8 mouse cellular contexts compared by ENCODE assay signal in the genomic region with DNA sequence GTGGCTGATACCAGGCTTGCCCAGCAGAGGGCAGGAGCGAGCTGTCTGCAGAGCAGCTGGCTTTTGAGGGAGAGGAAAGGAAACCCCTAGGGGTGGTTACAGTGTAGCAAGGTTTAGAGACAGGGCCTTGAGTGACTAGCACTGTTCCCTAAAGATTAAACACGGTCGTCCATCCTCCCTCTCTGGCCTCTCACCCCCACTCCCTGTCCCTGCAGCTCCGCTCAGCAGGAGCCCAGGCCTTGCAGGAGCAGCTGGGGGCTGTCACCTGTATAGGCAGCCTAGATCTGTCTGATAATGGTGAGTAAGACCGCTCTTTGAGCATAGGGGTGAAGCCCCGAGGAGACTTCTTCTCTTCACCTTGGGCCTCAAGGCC. TPM values are rescaled to one million over a fixed set of nuclear protein-coding genes. Genes with fewer than 3 reads are reported as not detected.
DNase-seq lines count a peak whose midpoint lies in the region; ATAC-seq and TF ChIP-seq lines count a peak whose summit lies in the region.

No protein-coding gene starts in this region.

- TF ChIP-seq POLR2A in liver, adult 2 months (IDR thresholded peaks at IDR 0.05; ENCODE audit: extremely low read depth, insufficient read depth, low read length), result no peak

- ATAC-seq in monocyte, adult 5-6 weeks (replicated peaks; ENCODE audit: insufficient number of reproducible peaks, low FRiP score, low TSS enrichment, poor library complexity, severe bottlenecking), result peak; percentile 73

- peak; percentile 99 for TF ChIP-seq CTCF in liver, adult 2 months (IDR thresholded peaks at IDR 0.05; ENCODE audit: low read depth, low read length)

- no peaks in the 10 kb centered on the region for H3K27me3 ChIP-seq in liver, adult 2 months (ENCODE audit: control insufficient read depth, insufficient read depth, low read length)
- no peaks in the 10 kb centered on the region for H3K27me3 ChIP-seq in splenic B cell, adult 2 months (ENCODE audit: control insufficient read depth, insufficient read depth, low read length, poor library complexity, severe bottlenecking)

- H3K4me3 ChIP-seq in liver, adult 2 months (ENCODE audit: insufficient read depth, low read depth, low read length), result no peak overlapping the region

- H3K4me1 ChIP-seq in liver, adult 2 months (ENCODE audit: control insufficient read depth, insufficient read depth, low read length), result no peaks in the 10 kb centered on the region

- H3K9ac ChIP-seq in liver, adult 2 months (ENCODE audit: low read depth, low read length), result no peak overlapping the region

- DNase-seq in A20 (ENCODE audit: low read depth, low spot score), result peak; percentile 88
- peak; percentile 94 for DNase-seq in adrenal gland, postnatal 10 days
- DNase-seq in embryo, embryonic 9.5 days (ENCODE audit: extremely low spot score), result peak; percentile 89
- peak; percentile 84 for DNase-seq in heart, adult 8-10 months (ENCODE audit: low spot score)
- peak; percentile 61 to 84 for DNase-seq in kidney, adult 8-10 months
- peak; percentile 38 for DNase-seq in liver, adult 2 months (ENCODE audit: extremely low read depth, low read depth, low spot score)
- peak; percentile 91 for DNase-seq in splenic B cell, adult 2 months (ENCODE audit: low read depth, low spot score)

- 33% methylated on average over 6 of the region's 6 CpGs for WGBS in liver, adult 2 months

- no peak overlapping the region for H3K27ac ChIP-seq in liver, adult 2 months (replicated peaks; ENCODE audit: insufficient read depth, low read depth, low read length)

- H3K36me3 ChIP-seq in liver, adult 2 months (ENCODE audit: control insufficient read depth, insufficient read depth, low read length), result no peaks in the 10 kb centered on the region
- no peaks in the 10 kb centered on the region for H3K36me3 ChIP-seq in splenic B cell, adult 2 months (ENCODE audit: control insufficient read depth, insufficient read depth, low read length, poor library complexity, severe bottlenecking)

- no peaks in the 10 kb centered on the region for H3K79me2 ChIP-seq in liver, adult 2 months (ENCODE audit: control insufficient read depth, insufficient read depth, low read length)

RNA-seq across cellular contexts. Expression of gene Carmil3, which starts 7.0 kb away (rescaled TPM):
- 1 to 10 TPM; 5.3 to 8.5 TPM for total RNA-seq in adrenal gland, postnatal 10 days (2021)
- total RNA-seq in heart, adult 8-10 months (2022), result 1 to 10 TPM; 2.4 to 3.6 (median 2.4) TPM
- total RNA-seq in liver, adult 2 months (2014; rRNA removed), result 0.09 and 0.13 TPM in 2 replicates
- polyA plus RNA-seq in liver, adult 2 months (2012; rRNA removed), result 0.29 and 0.36 TPM in 2 replicates
- total RNA-seq in monocyte, adult 5-6 weeks (2017), result not detected in 3 replicates

RNA-seq across cellular contexts. Expression of gene Cpne6, which starts 12.8 kb away (rescaled TPM):
- total RNA-seq in adrenal gland, postnatal 10 days (2021), result under 1 TPM; 0.09 to 0.61 TPM
- total RNA-seq in heart, adult 8-10 months (2022), result under 1 TPM in 1 of 4 experiments, not detected in 3; 0.12 TPM
- total RNA-seq in liver, adult 2 months (2014; rRNA removed), result not detected in 2 replicates
- polyA plus RNA-seq in liver, adult 2 months (2012; rRNA removed), result not detected in 2 replicates
- total RNA-seq in monocyte, adult 5-6 weeks (2017), result not detected in 3 replicates

RNA-seq across cellular contexts. Expression of gene Dhrs4, which starts 18.9 kb away (rescaled TPM):
- 100 to 1,000 TPM; 153 to 177 TPM for total RNA-seq in adrenal gland, postnatal 10 days (2021)
- total RNA-seq in heart, adult 8-10 months (2022), result 100 to 1,000 TPM; 132 to 160 (median 146) TPM
- 103 and 111 TPM in 2 replicates for total RNA-seq in liver, adult 2 months (2014; rRNA removed)
- 120 and 146 TPM in 2 replicates for polyA plus RNA-seq in liver, adult 2 months (2012; rRNA removed)
- total RNA-seq in monocyte, adult 5-6 weeks (2017), result 29.7 to 79.0 TPM (median 63.6 TPM) in 3 replicates

RNA-seq across cellular contexts. Expression of gene Nrl, which starts 27.3 kb away (rescaled TPM):
- total RNA-seq in adrenal gland, postnatal 10 days (2021), result not detected
- total RNA-seq in heart, adult 8-10 months (2022), result not detected
- total RNA-seq in liver, adult 2 months (2014; rRNA removed), result not detected in 2 replicates
- not detected in 2 replicates for polyA plus RNA-seq in liver, adult 2 months (2012; rRNA removed)
- total RNA-seq in monocyte, adult 5-6 weeks (2017), result not detected in 3 replicates

RNA-seq across cellular contexts. Expression of gene Pck2, which starts 42.6 kb away (rescaled TPM):
- total RNA-seq in adrenal gland, postnatal 10 days (2021), result 10 to 100 TPM; 45.2 to 51.4 TPM
- total RNA-seq in heart, adult 8-10 months (2022), result 10 to 100 TPM in 2 of 4 experiments, 1 to 10 TPM in 2; 6.6 to 12.5 (median 9.3) TPM
- 1.2 and 3.2 TPM in 2 replicates for total RNA-seq in liver, adult 2 months (2014; rRNA removed)
- polyA plus RNA-seq in liver, adult 2 months (2012; rRNA removed), result 2.4 and 7.3 TPM in 2 replicates
- total RNA-seq in monocyte, adult 5-6 weeks (2017), result 17.3 to 21.1 TPM (median 18.2 TPM) in 3 replicates

Comparison
In these comparisons a context has a peak if more than half of its experiments do, and no peak if none do; other contexts are left out.
1. DNase-seq: peak in every context shown above with its lines; median percentile 94 in adrenal gland, postnatal 10 days; 91 in splenic B cell, adult 2 months; 89 in embryo, embryonic 9.5 days; 88 in A20; 84 in heart, adult 8-10 months; 72 in kidney, adult 8-10 months; 38 in liver, adult 2 months.